Mouse (Mus musculus): ENCODE results near the gene Als2cl. TPM values are rescaled to one million over a fixed set of nuclear protein-coding genes. Genes with fewer than 3 reads are reported as not detected.

Gene Als2cl
- polyA plus RNA-seq (2016; fragmentation: Nextera tagmentation; extraction: Ambion mirVana): 0.78 and 0.83 TPM in 2 replicates

GRCm38 (mm10) chr9:110879191-110879920, at the start of gene Als2cl:
Gene Als2cl, plus strand, starts transcription at chr9:110879870.
- DNase-seq (ENCODE audit: low spot score): no peak
- H3K36me3 ChIP-seq: no peaks in the 10 kb centered on the region
- peaks cover 77% of the 10 kb centered on the region for H3K27me3 ChIP-seq (ENCODE audit: low read depth, poor library complexity, severe bottlenecking)
- no peaks in the 10 kb centered on the region for H3K9me3 ChIP-seq (replicated peaks)
- H3K27ac ChIP-seq (replicated peaks): no peak within 1 kb of the TSS
- peak within 1 kb of the TSS; percentile 64 for H3K4me3 ChIP-seq
- 13% methylated on average over 12 of the region's 12 CpGs for WGBS
- H3K4me1 ChIP-seq: peaks cover 28% of the 10 kb centered on the region

GRCm38 (mm10) chr9:110833021-110833420, 46.6 kb upstream of the Als2cl start:
- Histone ChIP-seq H3K27me3 (ENCODE audit: low read depth, poor library complexity, severe bottlenecking) (no peaks in the 10 kb centered on the region), H3K4me3 (no peak overlapping the region), H3K9me3 (replicated peaks) (no peaks in the 10 kb centered on the region), H3K27ac (replicated peaks) (no peak overlapping the region), H3K4me1 (peaks cover 15% of the 10 kb centered on the region), H3K36me3 (no peaks in the 10 kb centered on the region)
- 81% methylated on average over 5 of the region's 5 CpGs for WGBS
- no peak for DNase-seq (ENCODE audit: low spot score)

DNA sequence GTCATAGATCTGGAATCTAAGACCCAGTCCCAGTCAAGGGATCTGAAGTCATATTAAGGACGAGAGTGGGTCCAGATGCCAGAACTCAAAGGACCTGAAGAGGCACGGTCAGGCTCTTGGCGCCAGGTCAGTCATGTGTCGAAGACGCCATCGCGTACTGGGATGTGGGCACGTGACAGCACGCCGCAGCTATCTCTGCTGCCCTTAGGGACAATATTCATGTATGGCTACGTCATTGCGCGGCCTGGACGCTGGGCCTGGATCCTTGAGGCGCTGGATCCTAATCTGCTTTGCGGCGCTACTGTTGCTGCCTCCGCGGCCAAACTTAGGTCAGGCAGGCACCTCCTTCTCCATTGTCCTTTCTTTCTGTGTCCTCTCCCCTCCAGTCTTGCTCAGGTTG, 45.3 kb upstream of the Als2cl start, which contains the start of gene Prss45:
Gene Prss45 (plus strand): TSS at position 178 of the 400 bp plus-strand sequence.
- H3K4me3 ChIP-seq: no peak within 1 kb of the TSS
- peaks cover 15% of the 10 kb centered on the region for H3K4me1 ChIP-seq
- no peaks in the 10 kb centered on the region for H3K27me3 ChIP-seq (ENCODE audit: low read depth, poor library complexity, severe bottlenecking)
- 75% methylated on average over 19 of the region's 19 CpGs for WGBS
- H3K27ac ChIP-seq (replicated peaks): no peak within 1 kb of the TSS
- H3K36me3 ChIP-seq: no peaks in the 10 kb centered on the region
- no peaks in the 10 kb centered on the region for H3K9me3 ChIP-seq (replicated peaks)
- no peak for DNase-seq (ENCODE audit: low spot score)

GRCm38 (mm10) chr9:110834961-110835360, 44.7 kb upstream of the Als2cl start:
- 34% methylated on average over 10 of the region's 10 CpGs for WGBS
- no peaks in the 10 kb centered on the region for H3K9me3 ChIP-seq (replicated peaks)

DNA sequence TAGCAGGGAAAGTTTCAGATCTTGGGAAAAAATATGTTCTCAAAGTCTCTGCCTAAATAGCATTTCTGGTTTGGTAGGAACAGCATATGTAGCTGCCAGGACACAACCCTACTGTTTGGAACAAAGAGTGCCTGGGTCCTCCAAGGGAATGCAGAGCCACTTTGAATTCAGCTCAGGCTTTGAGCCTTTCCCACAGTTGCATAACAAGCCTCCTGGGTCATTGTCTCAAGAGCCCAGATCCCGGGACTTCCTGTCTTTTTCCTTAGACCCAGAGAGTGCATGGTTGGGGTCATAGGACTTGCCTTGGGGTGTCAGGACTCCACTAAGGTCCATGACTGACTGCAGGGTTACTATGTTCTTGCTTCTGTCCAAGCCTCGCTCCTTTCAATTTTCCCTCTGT, 43.6 kb upstream of the Als2cl start:
- no peak for DNase-seq (ENCODE audit: low spot score)
- 78% methylated on average over 2 of the region's 2 CpGs for WGBS
- H3K36me3 ChIP-seq: no peaks in the 10 kb centered on the region
- no peaks in the 10 kb centered on the region for H3K9me3 ChIP-seq (replicated peaks)
- H3K4me1 ChIP-seq: peaks cover 17% of the 10 kb centered on the region
- no peak overlapping the region for H3K4me3 ChIP-seq
- H3K27ac ChIP-seq (replicated peaks): no peak overlapping the region
- no peaks in the 10 kb centered on the region for H3K27me3 ChIP-seq (ENCODE audit: low read depth, poor library complexity, severe bottlenecking)

More at GRCm38 (mm10) chr9:110834961-110835360, 44.7 kb upstream of the Als2cl start:
- Histone ChIP-seq H3K27me3 (ENCODE audit: low read depth, poor library complexity, severe bottlenecking) (no peaks in the 10 kb centered on the region), H3K4me3 (no peak overlapping the region), H3K36me3 (no peaks in the 10 kb centered on the region), H3K4me1 (peaks cover 15% of the 10 kb centered on the region), H3K27ac (replicated peaks) (no peak overlapping the region)
- no peak for DNase-seq (ENCODE audit: low spot score)

- no peaks in the 10 kb centered on the region for H3K27me3 ChIP-seq (ENCODE audit: low read depth, poor library complexity, severe bottlenecking)
- 86% methylated on average over 6 of the region's 6 CpGs for WGBS
Measured at GRCm38 (mm10) chr9:110840905-110841304, 38.8 kb upstream of the Als2cl start.

GRCm38 (mm10) chr9:110841438-110841837, 38.2 kb upstream of the Als2cl start:
- Histone ChIP-seq H3K9me3 (replicated peaks) (no peaks in the 10 kb centered on the region), H3K36me3 (no peaks in the 10 kb centered on the region), H3K4me3 (no peak overlapping the region), H3K4me1 (peaks cover 3% of the 10 kb centered on the region; the same call in 1 of the 2 replicates), H3K27ac (replicated peaks) (no peak overlapping the region), H3K27me3 (ENCODE audit: low read depth, poor library complexity, severe bottlenecking) (no peaks in the 10 kb centered on the region)
- no peak for DNase-seq (ENCODE audit: low spot score)
- 91% methylated on average over 2 of the region's 2 CpGs for WGBS

More at GRCm38 (mm10) chr9:110840905-110841304, 38.8 kb upstream of the Als2cl start:
- Histone ChIP-seq H3K4me3 (no peak overlapping the region), H3K4me1 (peaks cover 7% of the 10 kb centered on the region), H3K9me3 (replicated peaks) (no peaks in the 10 kb centered on the region), H3K36me3 (no peaks in the 10 kb centered on the region), H3K27ac (replicated peaks) (no peak overlapping the region)
- DNase-seq (ENCODE audit: low spot score): no peak

DNA sequence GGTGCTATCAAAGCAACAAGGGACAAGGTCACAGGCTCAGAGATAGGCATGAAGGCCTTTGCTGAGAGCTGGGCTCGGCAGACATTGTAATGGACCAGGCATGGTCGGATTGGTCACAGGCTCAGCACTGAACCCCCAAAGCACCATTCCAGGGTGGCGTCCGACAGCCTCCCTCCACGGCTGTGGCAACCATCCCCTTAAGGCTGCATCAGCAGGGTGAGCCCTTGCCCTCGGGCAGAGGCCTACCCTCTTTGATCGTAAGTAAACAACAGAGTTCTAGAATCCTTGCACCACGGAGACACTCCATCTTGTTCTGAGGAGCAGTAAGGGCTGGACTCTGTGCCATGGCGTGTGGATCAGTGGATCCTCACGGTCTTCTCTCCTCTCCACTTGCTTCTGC, 35.5 kb upstream of the Als2cl start, which contains the start of gene Prss46:
Gene Prss46 (plus strand): TSS at position 301 of the 400 bp plus-strand sequence.
- Histone ChIP-seq H3K9me3 (replicated peaks) (no peaks in the 10 kb centered on the region), H3K27ac (replicated peaks) (no peak within 1 kb of the TSS), H3K4me1 (0 out of 2 replicates have a peak, but pooled peaks cover 3% of the 10 kb centered on the region), H3K27me3 (ENCODE audit: low read depth, poor library complexity, severe bottlenecking) (no peaks in the 10 kb centered on the region), H3K4me3 (no peak within 1 kb of the TSS), H3K36me3 (no peaks in the 10 kb centered on the region)
- no peak for DNase-seq (ENCODE audit: low spot score)
- 89% methylated on average over 10 of the region's 10 CpGs for WGBS

GRCm38 (mm10) chr9:110849162-110849561, 30.5 kb upstream of the Als2cl start:
- no peaks in the 10 kb centered on the region for H3K9me3 ChIP-seq (replicated peaks)
- no peak overlapping the region for H3K4me3 ChIP-seq
- no peaks in the 10 kb centered on the region for H3K36me3 ChIP-seq
- H3K27me3 ChIP-seq (ENCODE audit: low read depth, poor library complexity, severe bottlenecking): no peaks in the 10 kb centered on the region
- WGBS: 86% methylated on average over 7 of the region's 7 CpGs
- no peak for DNase-seq (ENCODE audit: low spot score)
- no peaks in the 10 kb centered on the region for H3K4me1 ChIP-seq
- no peak overlapping the region for H3K27ac ChIP-seq (replicated peaks)

DNA sequence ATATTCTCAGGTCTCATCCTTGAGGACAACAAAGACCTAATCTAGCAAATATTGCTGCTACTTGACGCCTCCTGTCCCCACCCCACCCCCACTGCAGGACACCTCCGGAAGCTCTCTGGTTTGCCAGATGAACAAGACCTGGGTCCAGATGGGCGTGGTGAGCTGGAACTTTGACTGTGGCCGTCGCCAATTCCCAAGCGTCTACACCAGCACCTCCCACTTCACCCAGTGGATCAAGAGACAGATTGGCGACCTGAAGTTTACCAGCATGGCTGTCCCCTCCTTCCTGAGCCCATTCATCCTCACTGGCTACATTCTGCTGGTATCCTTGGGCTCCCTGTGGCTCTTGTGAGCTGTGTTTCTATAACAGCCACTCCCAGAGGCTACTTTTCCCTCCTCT, 23.8 kb upstream of the Als2cl start:
- WGBS: 80% methylated on average over 7 of the region's 7 CpGs
- Histone ChIP-seq H3K4me3 (no peak overlapping the region), H3K27me3 (ENCODE audit: low read depth, poor library complexity, severe bottlenecking) (peaks cover 39% of the 10 kb centered on the region), H3K9me3 (replicated peaks) (no peaks in the 10 kb centered on the region), H3K36me3 (no peaks in the 10 kb centered on the region), H3K4me1 (peaks cover 11% of the 10 kb centered on the region), H3K27ac (replicated peaks) (no peak overlapping the region)
- DNase-seq (ENCODE audit: low spot score): no peak

DNA sequence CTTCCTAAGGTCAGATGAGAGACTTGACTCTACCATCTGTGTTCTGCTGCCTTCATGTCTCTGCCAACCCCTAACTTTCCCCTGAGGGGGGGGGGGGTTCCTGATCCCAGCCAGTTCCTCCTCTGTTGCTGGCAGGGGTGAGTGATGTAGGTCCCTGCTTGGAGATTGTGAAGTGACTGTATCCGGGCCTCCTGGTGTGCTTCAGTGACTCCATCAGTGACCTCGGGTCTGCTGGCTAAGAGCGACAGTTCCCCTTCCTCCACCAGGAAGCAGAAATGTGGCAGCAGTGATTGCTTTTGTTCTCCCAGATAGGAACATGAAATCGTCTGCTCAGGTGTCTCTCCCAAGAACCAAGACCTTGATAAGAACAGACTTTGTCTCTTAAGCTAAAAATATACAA, 22.8 kb upstream of the Als2cl start:
- no peaks in the 10 kb centered on the region for H3K36me3 ChIP-seq
- 68% methylated on average over 4 of the region's 4 CpGs for whole genome bisulfite sequencing

GRCm38 (mm10) chr9:110857781-110858472, 21.7 kb upstream of the Als2cl start, which contains the start of gene Prss50:
Gene Prss50, plus strand, starts transcription at chr9:110857967.
- Histone ChIP-seq H3K27ac (replicated peaks) (peak within 1 kb of the TSS; percentile 72), H3K4me1 (peaks cover 11% of the 10 kb centered on the region), H3K36me3 (no peaks in the 10 kb centered on the region), H3K27me3 (ENCODE audit: low read depth, poor library complexity, severe bottlenecking) (peaks cover 39% of the 10 kb centered on the region), H3K4me3 (peak within 1 kb of the TSS; percentile 54), H3K9me3 (replicated peaks) (no peaks in the 10 kb centered on the region)
- DNase-seq (ENCODE audit: low spot score): peak; percentile 47
- WGBS: 7% methylated on average over 50 of the region's 50 CpGs

More for the DNA sequence above, 22.8 kb upstream of the Als2cl start:
- H3K4me3 ChIP-seq: no peak overlapping the region
- H3K4me1 ChIP-seq: peaks cover 11% of the 10 kb centered on the region
- peaks cover 39% of the 10 kb centered on the region for H3K27me3 ChIP-seq (ENCODE audit: low read depth, poor library complexity, severe bottlenecking)
- no peak for DNase-seq (ENCODE audit: low spot score)
- H3K9me3 ChIP-seq (replicated peaks): no peaks in the 10 kb centered on the region
- no peak overlapping the region for H3K27ac ChIP-seq (replicated peaks)

DNA sequence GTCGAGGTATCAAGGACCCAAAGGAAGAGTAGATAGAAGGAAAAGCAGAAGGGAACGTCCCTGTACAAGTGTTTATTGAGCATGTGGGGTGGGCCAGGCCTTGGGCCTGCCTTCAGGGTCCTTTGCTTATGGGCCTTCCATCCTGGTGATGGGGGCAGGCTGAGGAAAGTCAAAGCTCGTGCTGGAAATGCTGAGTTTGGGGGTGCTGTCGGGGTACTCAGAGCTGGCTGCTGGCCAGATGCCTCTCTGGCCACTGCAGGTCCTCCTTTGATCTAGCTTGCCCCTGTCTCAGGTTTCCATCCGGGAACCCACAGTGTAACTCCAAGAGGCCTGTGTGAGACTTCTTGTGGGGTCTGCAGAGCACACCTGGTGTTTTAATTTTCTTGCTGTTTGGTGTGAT, 21.1 kb upstream of the Als2cl start:
- 57% methylated on average over 5 of the region's 5 CpGs for WGBS

More for the DNA sequence above, 21.1 kb upstream of the Als2cl start:
- no peak overlapping the region for H3K4me3 ChIP-seq
- peaks cover 39% of the 10 kb centered on the region for H3K27me3 ChIP-seq (ENCODE audit: low read depth, poor library complexity, severe bottlenecking)
- no peak overlapping the region; the same call in 1 of the 2 replicates for H3K27ac ChIP-seq (replicated peaks)
- peaks cover 11% of the 10 kb centered on the region for H3K4me1 ChIP-seq
- DNase-seq (ENCODE audit: low spot score): no peak
- H3K36me3 ChIP-seq: no peaks in the 10 kb centered on the region
- H3K9me3 ChIP-seq (replicated peaks): no peaks in the 10 kb centered on the region
